Mouse (Mus musculus) thymus, adult 2 months (tissue): Measurements from ENCODE around the gene Pak3. TPM values are rescaled to one million over a fixed set of nuclear protein-coding genes. Genes with fewer than 3 reads are reported as not detected.

Source experiments
- DNase-seq: peaks from one replicate; pipeline ENCODE4 v3.0.0; 2021
- H3K27ac ChIP-seq: fragments of 200-500 bp; 2 replicates; pipeline ENCODE4 v1.5.1; 2012; ENCODE audit warnings: low read length, control low read depth; ENCODE audit not compliant: control insufficient read depth, insufficient read depth
- H3K27me3 ChIP-seq: fragments of 200-500 bp; 2 replicates; pipeline ENCODE4 v1.6.1; 2012; ENCODE audit warnings: mild to moderate bottlenecking, low read length, moderate library complexity, mixed read lengths; ENCODE audit not compliant: control insufficient read depth, insufficient read depth
- H3K36me3 ChIP-seq: fragments of 200-500 bp; 2 replicates; pipeline ENCODE4 v1.6.1; 2012; ENCODE audit warnings: mild to moderate bottlenecking, low read length, moderate library complexity; ENCODE audit not compliant: control insufficient read depth, insufficient read depth
- H3K4me1 ChIP-seq: fragments of 200-500 bp; replicated peaks from 2 replicates; pipeline ENCODE4 v1.6.1; 2012; ENCODE audit warnings: low read length; ENCODE audit not compliant: control insufficient read depth, insufficient read depth
- H3K4me3 ChIP-seq: fragments of 200-500 bp; 2 replicates; pipeline ENCODE4 v1.5.1; 2012; ENCODE audit warnings: mild to moderate bottlenecking, low read length, control low read depth, moderate library complexity; ENCODE audit not compliant: control insufficient read depth, insufficient read depth
- CTCF ChIP-seq: fragments of 200-500 bp; IDR thresholded peaks from 2 replicates; pipeline ENCODE4 v1.5.1; 2012; ENCODE audit warnings: mild to moderate bottlenecking, control low read depth, low read length, moderate library complexity, borderline replicate concordance; ENCODE audit not compliant: control insufficient read depth, poor library complexity, insufficient read depth; ENCODE audit errors: extremely low read depth
- POLR2A ChIP-seq: fragments of 200-500 bp; IDR thresholded peaks from 2 replicates; pipeline ENCODE4 v1.6.1; 2012; ENCODE audit warnings: mild to moderate bottlenecking, low read length, control low read depth, moderate library complexity; ENCODE audit not compliant: control insufficient read depth, poor library complexity, insufficient read depth; ENCODE audit errors: extremely low read depth
- WGBS: fragments of 180-500 bp; shearing (Covaris S2); methylation state at CpG from one replicate; pipeline ENCODE4 v1.1.7; 2018; 5-methylcytosine and 5-hydroxymethylcytosine counted together
- polyA plus RNA-seq: library from polyadenylated mRNA; depleted of rRNA; stranded (reverse); fragments of >200 nt; gene quantifications from 2 replicates; pipeline ENCODE4 v1.2.3, GENCODE M21; 2012

Pak3 gene
- polyA plus RNA-seq, 1 experiment: 1.1 TPM

- Histone ChIP-seq H3K4me3 (no peak overlapping the region), H3K36me3 (no peaks in the 10 kb centered on the region), H3K27ac (no peak overlapping the region), H3K4me1 (no peaks in the 10 kb centered on the region), H3K27me3 (no peaks in the 10 kb centered on the region)
- 40% methylated on average over 1 of the region's 1 CpGs for WGBS
- no peak for DNase-seq
- TF ChIP-seq CTCF: no peak
- no peak for TF ChIP-seq POLR2A
Measured at GRCm38 (mm10) chrX:143520195-143520594, 1.8 kb downstream of the Pak3 start.

GRCm38 (mm10) chrX:143532331-143532730, 13.9 kb downstream of the Pak3 start:
- H3K4me3 ChIP-seq: no peak overlapping the region
- WGBS: 91% methylated on average over 3 of the region's 3 CpGs
- H3K27ac ChIP-seq: no peak overlapping the region
- no peaks in the 10 kb centered on the region for H3K36me3 ChIP-seq
- no peak for TF ChIP-seq CTCF
- TF ChIP-seq POLR2A: no peak
- no peaks in the 10 kb centered on the region for H3K4me1 ChIP-seq
- no peaks in the 10 kb centered on the region for H3K27me3 ChIP-seq
- DNase-seq: no peak

GRCm38 (mm10) chrX:143533574-143533973, 15.2 kb downstream of the Pak3 start:
- Histone ChIP-seq H3K27ac (no peak overlapping the region), H3K4me3 (no peak overlapping the region), H3K27me3 (no peaks in the 10 kb centered on the region), H3K36me3 (no peaks in the 10 kb centered on the region), H3K4me1 (no peaks in the 10 kb centered on the region)
- DNase-seq: no peak
- TF ChIP-seq CTCF (no peak), POLR2A (no peak)
- 98% methylated on average over 3 of the region's 3 CpGs for whole genome bisulfite sequencing

GRCm38 (mm10) chrX:143542756-143543155, 24.4 kb downstream of the Pak3 start:
- TF ChIP-seq POLR2A: no peak
- Histone ChIP-seq H3K27ac (no peak overlapping the region), H3K36me3 (no peaks in the 10 kb centered on the region), H3K4me3 (no peak overlapping the region), H3K27me3 (no peaks in the 10 kb centered on the region), H3K4me1 (no peaks in the 10 kb centered on the region)
- 93% methylated on average over 2 of the region's 2 CpGs for WGBS
- DNase-seq: no peak

GRCm38 (mm10) chrX:143543186-143543793, 24.9 kb downstream of the Pak3 start:
- 87% methylated on average over 7 of the region's 7 CpGs for WGBS
- no peak overlapping the region for H3K4me3 ChIP-seq
- no peaks in the 10 kb centered on the region for H3K27me3 ChIP-seq
- TF ChIP-seq CTCF (no peak), POLR2A (no peak)
- no peak for DNase-seq
- H3K27ac ChIP-seq: no peak overlapping the region
- H3K4me1 ChIP-seq: no peaks in the 10 kb centered on the region
- H3K36me3 ChIP-seq: no peaks in the 10 kb centered on the region

GRCm38 (mm10) chrX:143573691-143574090, 55.3 kb downstream of the Pak3 start:
- H3K4me3 ChIP-seq: no peak overlapping the region
- no peak for TF ChIP-seq POLR2A
- no peak for TF ChIP-seq CTCF
- 89% methylated on average over 2 of the region's 2 CpGs for WGBS
- no peaks in the 10 kb centered on the region for H3K36me3 ChIP-seq
- H3K27me3 ChIP-seq: no peaks in the 10 kb centered on the region
- no peaks in the 10 kb centered on the region for H3K4me1 ChIP-seq
- H3K27ac ChIP-seq: no peak overlapping the region
- DNase-seq: no peak

GRCm38 (mm10) chrX:143579925-143580324, 61.5 kb downstream of the Pak3 start:
- Histone ChIP-seq H3K27me3 (no peaks in the 10 kb centered on the region), H3K4me3 (no peak overlapping the region), H3K36me3 (no peaks in the 10 kb centered on the region), H3K27ac (no peak overlapping the region), H3K4me1 (no peaks in the 10 kb centered on the region)
- TF ChIP-seq POLR2A: no peak
- no peak for TF ChIP-seq CTCF
- 56% methylated on average over 2 of the region's 2 CpGs for WGBS
- DNase-seq: no peak

- no peak for DNase-seq
- no peak for TF ChIP-seq POLR2A
- TF ChIP-seq CTCF: no peak
- 72% methylated on average over 2 of the region's 2 CpGs for WGBS
- H3K36me3 ChIP-seq: no peaks in the 10 kb centered on the region
- H3K4me3 ChIP-seq: no peak overlapping the region
- H3K4me1 ChIP-seq: no peaks in the 10 kb centered on the region
- no peak overlapping the region for H3K27ac ChIP-seq
- no peaks in the 10 kb centered on the region for H3K27me3 ChIP-seq
Measured at GRCm38 (mm10) chrX:143580458-143580959, 62.1 kb downstream of the Pak3 start.
